Mouse (Mus musculus) bone marrow macrophage, adult 2 months (primary cell): Measurements from ENCODE around the gene Sec11a.

Experiments
- CTCF ChIP-seq: IDR thresholded peaks from 2 replicates; pipeline ENCODE4 v1.5.1; 2012; ENCODE audit warnings: low read depth, mild to moderate bottlenecking, low read length, moderate library complexity
- POLR2A ChIP-seq: IDR thresholded peaks from 2 replicates; pipeline ENCODE4 v1.6.1; 2012; ENCODE audit warnings: mild to moderate bottlenecking, low read depth, low read length, borderline replicate concordance

GRCm38 (mm10) chr7:80917916-80918465 is 29.6 kb downstream of the Sec11a start:
- no peak for TF ChIP-seq CTCF
- no peak for TF ChIP-seq POLR2A
